Mouse (Mus musculus) left cerebral cortex, adult 9 months (tissue): Measurements from ENCODE around the gene Olfml2a.

ENCODE experiments used
- DNase-seq, 2 experiments: peaks; one replicate each; pipeline ENCODE4 v3.0.0; 2022; ENCODE audit warnings: low spot score in 2 of 2

Olfml2a gene

GRCm38 (mm10) chr2:39011264-39011663, 79.5 kb downstream of the Olfml2a start:
- no peak for DNase-seq

DNA sequence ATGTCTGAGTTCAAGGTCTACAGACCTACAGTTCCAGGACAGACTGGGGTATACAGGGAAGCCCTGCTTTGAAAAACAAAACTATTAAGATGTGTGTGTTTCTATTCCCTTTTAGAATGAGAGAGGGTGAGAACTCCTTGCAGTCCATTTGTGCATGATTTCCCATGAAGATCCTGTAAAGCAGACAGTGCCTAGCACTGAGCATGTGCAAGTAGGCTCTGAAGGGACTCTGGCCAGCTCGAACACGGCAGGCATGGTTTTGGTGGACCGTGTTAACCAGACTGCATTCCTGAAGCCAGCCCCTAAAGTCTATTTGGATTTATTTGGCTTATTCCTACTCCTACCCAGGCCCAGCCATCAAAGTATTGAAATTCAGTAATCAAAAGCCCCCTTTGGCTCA, 80.2 kb downstream of the Olfml2a start:
- DNase-seq, result no peak

DNA sequence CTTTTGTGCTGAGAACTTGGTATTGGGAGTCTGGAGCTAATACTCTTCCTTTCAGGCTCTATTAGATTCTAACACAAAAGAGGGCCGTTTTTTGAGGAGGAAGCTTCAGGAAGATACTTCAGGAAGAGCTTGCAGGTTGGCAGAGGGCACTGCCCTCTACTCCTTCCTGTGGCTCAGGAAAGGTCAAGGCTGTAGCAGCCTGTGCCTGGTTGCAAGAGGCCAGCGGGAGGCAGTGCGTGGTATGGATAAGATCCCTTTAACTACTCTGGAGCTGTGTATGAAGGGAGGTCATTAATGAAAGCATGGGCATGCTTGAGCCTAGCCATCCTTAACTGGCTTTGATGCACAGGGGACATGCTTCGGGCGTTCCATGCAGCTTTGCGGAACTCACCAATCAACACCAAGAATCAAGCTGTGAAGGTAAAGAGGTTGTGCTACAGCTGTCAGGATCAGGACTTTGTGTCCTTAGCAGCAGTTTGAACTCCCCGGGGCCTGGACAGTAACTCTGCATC, 81.0 kb downstream of the Olfml2a start:
- DNase-seq, result no peak
